Mouse (Mus musculus) liver, adult 2 months (tissue): ENCODE results near the gene Map2k5. TPM values are rescaled to one million over a fixed set of nuclear protein-coding genes. Genes with fewer than 3 reads are reported as not detected.

ENCODE experiments used
- DNase-seq: peaks from one replicate; pipeline ENCODE4 v3.0.0-alpha.2; 2011; ENCODE audit warnings: low read depth, low spot score; ENCODE audit errors: extremely low read depth
- H3K27ac ChIP-seq: fragments of 200-500 bp; replicated peaks from 2 replicates; pipeline ENCODE4 v1.5.1; 2012; ENCODE audit warnings: low read depth, mild to moderate bottlenecking, control low read depth, inconsistent platforms, low read length; ENCODE audit not compliant: insufficient read depth
- H3K27me3 ChIP-seq: fragments of 200-500 bp; 2 replicates; pipeline ENCODE4 v1.6.1; 2012; ENCODE audit warnings: mild to moderate bottlenecking, moderate library complexity, low read length, inconsistent platforms; ENCODE audit not compliant: control insufficient read depth, insufficient read depth
- H3K36me3 ChIP-seq: fragments of 200-500 bp; 2 replicates; pipeline ENCODE4 v1.6.1; 2012; ENCODE audit warnings: low read length, inconsistent platforms; ENCODE audit not compliant: control insufficient read depth, insufficient read depth
- H3K4me1 ChIP-seq: fragments of 200-500 bp; 2 replicates; pipeline ENCODE4 v1.6.1; 2011; ENCODE audit warnings: low read length; ENCODE audit not compliant: control insufficient read depth, insufficient read depth
- H3K4me3 ChIP-seq: fragments of 200-500 bp; 2 replicates; pipeline ENCODE4 v1.5.1; 2011; ENCODE audit warnings: low read depth, mild to moderate bottlenecking, control low read depth, low read length, moderate library complexity; ENCODE audit not compliant: insufficient read depth
- H3K79me2 ChIP-seq: fragments of 200-500 bp; 2 replicates; pipeline ENCODE4 v1.6.1; 2012; ENCODE audit warnings: inconsistent platforms, mild to moderate bottlenecking, low read length, moderate library complexity; ENCODE audit not compliant: control insufficient read depth, insufficient read depth
- H3K9ac ChIP-seq: fragments of 200-500 bp; 2 replicates; pipeline ENCODE4 v1.6.1; 2012; ENCODE audit warnings: low read depth, mild to moderate bottlenecking, control low read depth, inconsistent platforms, low read length
- CTCF ChIP-seq: fragments of 200-500 bp; IDR thresholded peaks from 2 replicates; pipeline ENCODE4 v1.5.1; 2011; ENCODE audit warnings: low read depth, low read length, control low read depth
- POLR2A ChIP-seq: fragments of 200-500 bp; IDR thresholded peaks from 2 replicates; pipeline ENCODE4 v1.6.1; 2011; ENCODE audit warnings: low read length, control low read depth; ENCODE audit not compliant: insufficient read depth; ENCODE audit errors: extremely low read depth
- WGBS: fragments of 180-500 bp; shearing (Covaris S2); methylation state at CpG from one replicate; pipeline ENCODE4 v1.1.7; 2018; 5-methylcytosine and 5-hydroxymethylcytosine counted together
- polyA plus RNA-seq: library from polyadenylated mRNA; depleted of rRNA; stranded (reverse); fragments of >200 nt; gene quantifications from 2 replicates; pipeline ENCODE4 v1.2.3, GENCODE M21; 2012
- total RNA-seq: library from RNA; depleted of rRNA; stranded (reverse); fragments of >200 nt; gene quantifications from 2 replicates; pipeline ENCODE4 v1.2.3, GENCODE M21; 2014

Map2k5 gene
- total and polyA plus RNA-seq, 2 experiments: 13.3 to 32.2 TPM

DNA sequence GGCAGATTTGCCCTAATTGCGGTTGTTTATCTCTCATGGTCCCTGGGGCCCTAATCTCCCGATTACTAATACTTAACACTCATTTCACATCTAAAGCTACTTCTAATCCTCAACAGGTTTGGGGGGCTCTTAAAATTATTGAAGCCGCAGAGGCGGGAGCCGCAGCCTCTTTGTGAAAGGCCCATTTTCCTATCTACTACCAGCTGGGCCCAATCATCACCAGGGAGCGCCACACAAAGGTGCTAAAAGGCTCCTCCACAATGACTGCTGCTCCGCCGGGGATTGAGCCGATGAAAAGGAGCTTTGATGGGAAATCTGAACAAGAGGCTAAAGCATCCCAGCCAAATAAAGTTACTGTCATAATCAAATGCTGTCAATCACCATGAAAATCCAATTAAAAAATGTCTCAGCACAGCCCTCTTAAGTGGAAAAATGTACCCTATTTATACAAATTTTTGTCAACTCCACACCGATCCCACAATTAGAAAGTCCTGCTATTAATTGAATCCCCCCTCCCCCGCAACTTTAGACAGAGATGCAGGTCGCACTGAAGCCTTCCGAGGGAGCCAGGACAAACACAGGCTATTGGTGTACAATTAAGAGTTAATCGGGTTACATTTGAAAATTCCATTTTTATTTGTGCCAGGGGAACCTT, 195.3 kb downstream of the Map2k5 start:
- H3K27ac ChIP-seq: no peak overlapping the region
- 89% methylated on average over 14 of the region's 14 CpGs for WGBS
- no peak for DNase-seq

GRCm38 (mm10) chr9:63181337-63182178, 196.1 kb downstream of the Map2k5 start:
- peaks cover 17% of the 10 kb centered on the region for H3K4me1 ChIP-seq
- no peak for TF ChIP-seq POLR2A
- no peak for TF ChIP-seq CTCF
- no peak overlapping the region for H3K27ac ChIP-seq
- H3K9ac ChIP-seq: no peak overlapping the region
- no peak for DNase-seq
- H3K36me3 ChIP-seq: no peaks in the 10 kb centered on the region
- no peaks in the 10 kb centered on the region for H3K79me2 ChIP-seq
- 92% methylated on average over 11 of the region's 11 CpGs for WGBS
- H3K27me3 ChIP-seq: no peaks in the 10 kb centered on the region
- H3K4me3 ChIP-seq: no peak overlapping the region

More for the DNA sequence above, 195.3 kb downstream of the Map2k5 start:
- Histone ChIP-seq H3K4me3 (no peak overlapping the region), H3K4me1 (peaks cover 21% of the 10 kb centered on the region), H3K27me3 (no peaks in the 10 kb centered on the region), H3K9ac (no peak overlapping the region), H3K36me3 (no peaks in the 10 kb centered on the region), H3K79me2 (no peaks in the 10 kb centered on the region)
- TF ChIP-seq POLR2A: no peak
- TF ChIP-seq CTCF: no peak

- Histone ChIP-seq H3K9ac (no peak overlapping the region), H3K27me3 (no peaks in the 10 kb centered on the region), H3K79me2 (no peaks in the 10 kb centered on the region), H3K27ac (no peak overlapping the region), H3K36me3 (no peaks in the 10 kb centered on the region), H3K4me3 (no peak overlapping the region), H3K4me1 (no peaks in the 10 kb centered on the region)
- TF ChIP-seq CTCF (no peak), POLR2A (no peak)
- no peak for DNase-seq
- WGBS: 89% methylated on average over 8 of the region's 8 CpGs
Observed at GRCm38 (mm10) chr9:63178296-63178695, 199.4 kb downstream of the Map2k5 start.

GRCm38 (mm10) chr9:63174001-63174721, 203.5 kb downstream of the Map2k5 start:
- H3K27me3 ChIP-seq: no peaks in the 10 kb centered on the region
- no peak for TF ChIP-seq CTCF
- no peak for TF ChIP-seq POLR2A
- no peaks in the 10 kb centered on the region for H3K79me2 ChIP-seq
- DNase-seq: no peak
- H3K27ac ChIP-seq: no peak overlapping the region
- H3K4me3 ChIP-seq: no peak overlapping the region
- WGBS: 91% methylated on average over 8 of the region's 8 CpGs
- H3K36me3 ChIP-seq: no peaks in the 10 kb centered on the region
- H3K4me1 ChIP-seq: no peaks in the 10 kb centered on the region
- H3K9ac ChIP-seq: no peak overlapping the region

DNA sequence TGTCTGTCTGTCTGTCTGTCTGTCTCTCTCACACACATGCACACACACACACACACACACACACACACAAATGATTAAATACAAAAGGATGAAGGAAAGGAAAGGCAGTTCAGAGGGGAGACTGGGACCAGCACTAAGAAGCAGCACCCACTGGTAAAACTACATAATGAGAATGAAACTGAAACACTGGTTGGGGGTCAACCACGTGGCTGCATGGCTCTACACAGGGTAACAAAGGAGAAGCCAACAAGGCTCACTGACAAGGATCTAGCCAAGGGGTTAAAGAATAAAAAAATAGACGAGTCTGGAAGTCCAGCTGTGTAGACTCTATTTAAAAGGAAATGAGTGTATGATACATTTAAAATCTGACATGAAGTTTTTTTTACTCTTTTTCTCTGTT, 205.8 kb downstream of the Map2k5 start:
- H3K36me3 ChIP-seq: no peaks in the 10 kb centered on the region
- no peaks in the 10 kb centered on the region for H3K4me1 ChIP-seq
- no peak overlapping the region for H3K27ac ChIP-seq
- no peak overlapping the region for H3K9ac ChIP-seq
- H3K4me3 ChIP-seq: no peak overlapping the region
- DNase-seq: no peak
- no peak for TF ChIP-seq POLR2A
- TF ChIP-seq CTCF: no peak
- WGBS: 65% methylated on average over 2 of the region's 2 CpGs
- no peaks in the 10 kb centered on the region for H3K27me3 ChIP-seq
- no peaks in the 10 kb centered on the region for H3K79me2 ChIP-seq

DNA sequence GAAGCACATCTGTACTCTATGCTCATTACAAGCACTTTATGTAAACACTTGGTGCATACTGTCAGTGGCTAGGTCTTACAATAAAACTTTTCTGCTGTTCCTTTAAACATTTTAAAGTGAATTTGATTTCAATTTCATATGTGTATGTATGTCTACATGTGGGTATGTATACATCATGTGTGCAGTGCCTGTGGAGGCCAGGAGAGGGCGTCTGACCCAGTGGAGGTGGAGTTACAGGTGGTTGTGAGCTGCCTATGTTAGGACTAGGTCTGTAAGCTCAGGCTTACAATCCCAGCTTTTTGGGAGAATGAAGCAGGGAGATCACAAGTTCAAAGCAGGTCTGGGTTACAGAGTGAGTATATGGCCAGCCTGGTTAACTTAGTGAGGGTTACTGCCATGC, 208.6 kb downstream of the Map2k5 start:
- no peaks in the 10 kb centered on the region for H3K27me3 ChIP-seq
- H3K9ac ChIP-seq: no peak overlapping the region
- WGBS: 93% methylated on average over 1 of the region's 1 CpGs
- no peak overlapping the region for H3K4me3 ChIP-seq
- no peaks in the 10 kb centered on the region for H3K79me2 ChIP-seq
- TF ChIP-seq CTCF (peak; percentile 35; the same call in 1 of the 2 replicates), POLR2A (no peak)
- H3K27ac ChIP-seq: no peak overlapping the region
- H3K36me3 ChIP-seq: no peaks in the 10 kb centered on the region
- no peak for DNase-seq
- no peaks in the 10 kb centered on the region for H3K4me1 ChIP-seq
